Comparison of ENCODE assay signal across 18 mouse cellular contexts in the genomic region with DNA sequence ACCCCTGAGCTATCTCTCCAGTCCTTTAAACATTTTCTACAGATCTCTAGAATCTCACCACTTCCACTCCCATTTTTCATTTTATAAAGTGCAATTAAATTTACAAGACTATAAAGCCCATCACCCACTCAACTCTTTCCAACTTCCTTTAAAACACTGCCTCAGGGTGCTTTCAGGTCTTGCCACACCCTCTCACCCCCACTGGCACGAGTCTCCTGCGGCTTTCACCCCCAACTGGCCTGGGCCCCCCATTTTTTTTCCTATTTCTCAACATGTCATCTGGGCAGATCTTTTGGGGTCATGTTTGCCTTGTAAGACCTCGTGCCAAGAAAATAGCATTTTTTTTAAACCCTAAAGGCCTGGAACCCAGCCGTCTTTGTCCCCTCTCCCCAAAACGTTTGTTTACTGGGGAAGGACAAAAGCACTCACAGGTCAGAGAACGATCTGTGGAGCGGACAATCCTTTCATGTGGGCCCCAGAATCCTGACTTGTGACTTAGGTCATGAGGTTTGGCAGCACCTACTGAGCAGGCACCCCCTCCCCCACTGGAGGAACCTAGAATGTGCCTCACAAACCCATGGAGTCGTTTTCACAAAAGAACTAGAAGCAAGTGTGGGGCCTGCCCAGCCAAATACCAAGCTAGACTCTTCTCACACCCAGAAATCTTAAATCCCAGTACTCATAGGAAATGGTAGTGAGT. TPM values are rescaled to one million over a fixed set of nuclear protein-coding genes. Genes with fewer than 3 reads are reported as not detected.
"Had no signal": no experiment of that assay in that cellular context is flagged by ENCODE, and none has a peak within 500 bp of the region (broad histone marks: within the 10 kb centered on the region; RNA-seq: fewer than 3 reads in every experiment).

No protein-coding gene starts in this region.

- H3K27ac ChIP-seq: limb, embryonic 10.5 days; limb, embryonic 13.5 days; liver, embryonic 14.5 days; macrophage; stomach, postnatal 0 days had no signal

- DNase-seq: kidney, adult 9 months; kidney, postnatal 14 days; kidney, postnatal 4 days; liver, postnatal 0 days; lung, embryonic 14.5 days; midbrain, embryonic 14.5 days; right cerebral cortex, adult 18-20 months; right cerebral cortex, postnatal 14 days; right cerebral cortex, postnatal 4 days; thymus, postnatal 25 days had no signal

- H3K36me3 ChIP-seq: limb, embryonic 10.5 days; limb, embryonic 13.5 days had no signal

- H3K9ac ChIP-seq: limb, embryonic 13.5 days; liver, embryonic 14.5 days; liver, postnatal 0 days; lung, embryonic 14.5 days had no signal

- H3K4me3 ChIP-seq: limb, embryonic 10.5 days; limb, embryonic 13.5 days had no signal

- H3K9me3 ChIP-seq: limb, embryonic 10.5 days; limb, embryonic 13.5 days had no signal

- H3K4me2 ChIP-seq: limb, embryonic 13.5 days; liver, embryonic 11.5 days; lung, embryonic 14.5 days; midbrain, embryonic 11.5 days had no signal

- ATAC-seq: liver, postnatal 0 days; lung, postnatal 0 days had no signal

RNA-seq across cellular contexts. Expression of a gene that starts 8.7 kb away (rescaled TPM):
- polyA plus RNA-seq: liver, postnatal 0 days; lung, postnatal 0 days; macrophage had no signal
